Mouse (Mus musculus): ENCODE data around the gene Fam78a. TPM values are rescaled to one million over a fixed set of nuclear protein-coding genes. Genes with fewer than 3 reads are reported as not detected.

Gene Fam78a
- total and polyA plus RNA-seq, 2 experiments from 2014 or later: 18.0 to 28.7 TPM

GRCm38 (mm10) chr2:32078522-32078921 lies 6.1 kb downstream of the Fam78a start:
- peak overlapping the region; percentile 45; the same call in 1 of the 2 replicates for H3K9ac ChIP-seq (replicated peaks; ENCODE audit: low read depth, low read length)
- 9% methylated on average over 8 of the region's 8 CpGs for WGBS
- H3K9me3 ChIP-seq (replicated peaks; ENCODE audit: control insufficient read depth, low read length): no peaks in the 10 kb centered on the region
- no peaks in the 10 kb centered on the region for H3K36me3 ChIP-seq (replicated peaks; ENCODE audit: control insufficient read depth, insufficient read depth, low read length)
- ATAC-seq (ENCODE audit: insufficient read depth, low read depth) (peak; percentile 49), DNase-seq (ENCODE audit: low spot score) (no peak)
- H3K27me3 ChIP-seq (ENCODE audit: control insufficient read depth, insufficient read depth, low read length): no peaks in the 10 kb centered on the region
- H3K4me1 ChIP-seq (ENCODE audit: control insufficient read depth, insufficient read depth): peaks cover 46% of the 10 kb centered on the region
- H3K27ac ChIP-seq (ENCODE audit: low read depth): peak overlapping the region; percentile 90
- H3K4me2 ChIP-seq (ENCODE audit: low read depth, low read length): peak overlapping the region; percentile 97
- no peak for TF ChIP-seq CTCF (IDR thresholded peaks at IDR 0.05; ENCODE audit: low read depth)
- no peak for TF ChIP-seq EP300 (IDR thresholded peaks at IDR 0.05; ENCODE audit: low read depth)
- peak overlapping the region; percentile 67 for H3K4me3 ChIP-seq (ENCODE audit: low read depth, low read length)

- peak overlapping the region; percentile 97 for H3K4me2 ChIP-seq (ENCODE audit: low read depth, low read length)
- no peaks in the 10 kb centered on the region for H3K9me3 ChIP-seq (replicated peaks; ENCODE audit: control insufficient read depth, low read length)
- no peak for TF ChIP-seq CTCF (IDR thresholded peaks at IDR 0.05; ENCODE audit: low read depth)
- no peaks in the 10 kb centered on the region for H3K27me3 ChIP-seq (ENCODE audit: control insufficient read depth, insufficient read depth, low read length)
- 63% methylated on average over 10 of the region's 10 CpGs for WGBS
- H3K4me1 ChIP-seq (ENCODE audit: control insufficient read depth, insufficient read depth): peaks cover 46% of the 10 kb centered on the region
- peak overlapping the region; percentile 90 for H3K27ac ChIP-seq (ENCODE audit: low read depth)
- ATAC-seq (ENCODE audit: insufficient read depth, low read depth) (no peak), DNase-seq (ENCODE audit: low spot score) (no peak)
- no peaks in the 10 kb centered on the region for H3K36me3 ChIP-seq (replicated peaks; ENCODE audit: control insufficient read depth, insufficient read depth, low read length)
- peak overlapping the region; percentile 67; the same call in 1 of the 2 replicates for H3K4me3 ChIP-seq (ENCODE audit: low read depth, low read length)
- peak overlapping the region; percentile 45; the same call in 1 of the 2 replicates for H3K9ac ChIP-seq (replicated peaks; ENCODE audit: low read depth, low read length)
These were observed 6.9 kb downstream of the Fam78a start for GRCm38 (mm10) chr2:32077744-32078143.

- Histone ChIP-seq H3K27me3 (ENCODE audit: control insufficient read depth, insufficient read depth, low read length) (no peaks in the 10 kb centered on the region), H3K4me3 (ENCODE audit: low read depth, low read length) (no peak overlapping the region), H3K27ac (ENCODE audit: low read depth) (peak overlapping the region; percentile 77), H3K4me2 (ENCODE audit: low read depth, low read length) (no peak overlapping the region), H3K36me3 (replicated peaks; ENCODE audit: control insufficient read depth, insufficient read depth, low read length) (no peaks in the 10 kb centered on the region), H3K9ac (replicated peaks; ENCODE audit: low read depth, low read length) (no peak overlapping the region), H3K4me1 (ENCODE audit: control insufficient read depth, insufficient read depth) (peaks cover 40% of the 10 kb centered on the region), H3K9me3 (replicated peaks; ENCODE audit: control insufficient read depth, low read length) (no peaks in the 10 kb centered on the region)
- DNase-seq (ENCODE audit: low spot score) (no peak), ATAC-seq (ENCODE audit: insufficient read depth, low read depth) (no peak)
- whole genome bisulfite sequencing: 63% methylated on average over 7 of the region's 7 CpGs
- TF ChIP-seq EP300 (IDR thresholded peaks at IDR 0.05; ENCODE audit: low read depth): no peak
- no peak for TF ChIP-seq CTCF (IDR thresholded peaks at IDR 0.05; ENCODE audit: low read depth)
These were observed 9.3 kb downstream of the Fam78a start for GRCm38 (mm10) chr2:32075368-32075767.

- peak overlapping the region; percentile 77 for H3K27ac ChIP-seq (ENCODE audit: low read depth)
- no peak overlapping the region for H3K9ac ChIP-seq (replicated peaks; ENCODE audit: low read depth, low read length)
- peaks cover 2% of the 10 kb centered on the region; the same call in 1 of the 2 replicates for H3K36me3 ChIP-seq (replicated peaks; ENCODE audit: control insufficient read depth, insufficient read depth, low read length)
- no peaks in the 10 kb centered on the region for H3K27me3 ChIP-seq (ENCODE audit: control insufficient read depth, insufficient read depth, low read length)
- no peak for DNase-seq (ENCODE audit: low spot score)
- H3K4me3 ChIP-seq (ENCODE audit: low read depth, low read length): no peak overlapping the region
- ATAC-seq (ENCODE audit: insufficient read depth, low read depth): peak; percentile 49
- 37% methylated on average over 8 of the region's 8 CpGs for WGBS
- H3K4me2 ChIP-seq (ENCODE audit: low read depth, low read length): no peak overlapping the region
- H3K9me3 ChIP-seq (replicated peaks; ENCODE audit: control insufficient read depth, low read length): no peaks in the 10 kb centered on the region
- H3K4me1 ChIP-seq (ENCODE audit: control insufficient read depth, insufficient read depth): peaks cover 30% of the 10 kb centered on the region
- no peak for TF ChIP-seq EP300 (IDR thresholded peaks at IDR 0.05; ENCODE audit: low read depth)
- no peak for TF ChIP-seq CTCF (IDR thresholded peaks at IDR 0.05; ENCODE audit: low read depth)
These were observed 10.3 kb downstream of the Fam78a start for GRCm38 (mm10) chr2:32074404-32074803.

GRCm38 (mm10) chr2:32070747-32071146 lies 13.9 kb downstream of the Fam78a start:
- Histone ChIP-seq H3K27me3 (ENCODE audit: control insufficient read depth, insufficient read depth, low read length) (no peaks in the 10 kb centered on the region), H3K9me3 (replicated peaks; ENCODE audit: control insufficient read depth, low read length) (no peaks in the 10 kb centered on the region), H3K36me3 (replicated peaks; ENCODE audit: control insufficient read depth, insufficient read depth, low read length) (peaks cover 28% of the 10 kb centered on the region), H3K4me3 (ENCODE audit: low read depth, low read length) (no peak overlapping the region), H3K27ac (ENCODE audit: low read depth) (no peak overlapping the region), H3K9ac (replicated peaks; ENCODE audit: low read depth, low read length) (no peak overlapping the region), H3K4me2 (ENCODE audit: low read depth, low read length) (no peak overlapping the region), H3K4me1 (ENCODE audit: control insufficient read depth, insufficient read depth) (peaks cover 24% of the 10 kb centered on the region)
- no peak for TF ChIP-seq CTCF (IDR thresholded peaks at IDR 0.05; ENCODE audit: low read depth)
- TF ChIP-seq EP300 (IDR thresholded peaks at IDR 0.05; ENCODE audit: low read depth): no peak
- WGBS: 91% methylated on average over 10 of the region's 10 CpGs
- ATAC-seq (ENCODE audit: insufficient read depth, low read depth) (no peak), DNase-seq (ENCODE audit: low spot score) (no peak)

Measured in heart, postnatal 0 days (tissue).